Mouse (Mus musculus): Measurements from ENCODE around the gene Kcnq1. TPM values are rescaled to one million over a fixed set of nuclear protein-coding genes. Genes with fewer than 3 reads are reported as not detected.

The Kcnq1 gene
- total and polyA plus RNA-seq, 3 experiments: 0.63 to 0.96 TPM; not detected in 1

DNA sequence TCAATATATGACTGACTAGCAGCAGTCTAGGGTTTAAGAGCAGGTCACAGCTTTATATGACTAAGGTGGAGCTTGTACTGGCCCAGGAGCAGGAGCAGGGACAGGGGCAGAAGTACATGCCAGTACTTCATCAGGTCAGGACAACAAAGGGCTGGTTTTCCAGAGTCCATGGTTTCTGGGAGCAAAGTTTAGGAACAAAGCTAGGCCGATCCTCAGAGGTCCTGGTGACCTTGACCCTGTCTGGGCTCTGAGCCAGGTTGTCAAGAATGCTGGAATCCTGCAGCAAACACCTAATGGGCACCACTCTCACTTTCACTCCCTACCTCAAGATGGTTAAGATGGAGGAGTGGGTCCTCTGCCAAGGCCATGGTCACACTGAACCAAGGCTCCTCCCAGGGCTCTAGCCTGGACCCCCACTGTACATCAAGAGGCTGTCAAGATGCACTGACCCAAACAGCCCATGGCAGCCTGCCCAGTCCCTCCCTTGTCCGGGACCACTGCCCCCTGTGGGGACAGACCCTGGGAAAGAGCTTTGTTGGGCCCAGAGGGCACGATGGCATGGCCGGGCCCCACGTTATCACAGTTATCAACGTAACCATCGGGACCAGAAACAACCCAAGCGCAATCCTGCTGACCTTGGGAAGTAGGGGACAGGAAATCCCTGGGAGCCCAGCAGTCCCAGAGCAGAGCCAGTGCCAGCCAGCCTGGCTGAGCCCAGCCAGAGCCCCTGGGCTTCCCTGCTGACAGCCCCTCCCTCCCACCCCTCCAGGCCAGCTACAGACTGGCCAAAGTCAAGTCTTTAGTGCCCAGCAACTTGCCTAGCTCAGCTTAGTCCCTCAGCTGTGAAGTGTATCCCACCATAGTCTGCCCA is 259.0 kb downstream of the Kcnq1 start:
- Histone ChIP-seq H3K27me3 (ENCODE audit: control insufficient read depth in 1 of 2, insufficient read depth in 2 of 2, low read length in 2 of 2) (no peaks in the 10 kb centered on the region), H3K9me3 (replicated peaks; ENCODE audit: insufficient read depth, low read length) (no peaks in the 10 kb centered on the region), H3K4me3 (ENCODE audit: control insufficient read depth in 1 of 2, insufficient read depth in 1 of 2, low read depth in 2 of 2, low read length in 2 of 2) (no peak overlapping the region), H3K9ac (ENCODE audit: control insufficient read depth, low read depth, low read length, poor library complexity, severe bottlenecking) (no peak overlapping the region), H3K4me1 (ENCODE audit: control insufficient read depth in 1 of 2, insufficient read depth in 2 of 2, low read length in 2 of 2) (peaks cover 3 to 5% of the 10 kb centered on the region in 2 experiments; a peak in 2 of 4 replicates), H3K79me2 (ENCODE audit: control insufficient read depth, insufficient read depth, low read length, poor library complexity) (no peaks in the 10 kb centered on the region), H3K27ac (ENCODE audit: control insufficient read depth, low read depth, low read length) (no peak overlapping the region), H3K36me3 (ENCODE audit: control insufficient read depth in 1 of 2, insufficient read depth in 2 of 2, low read length in 2 of 2) (peaks cover 0 to 3% of the 10 kb centered on the region in 2 experiments; a peak in 2 of 4 replicates)
- no peak for DNase-seq (ENCODE audit: low read depth, low spot score)
- TF ChIP-seq MYB (IDR thresholded peaks at IDR 0.05; ENCODE audit: low read depth, low read length) (no peak), POLR2A (IDR thresholded peaks at IDR 0.05; ENCODE audit: control insufficient read depth in 1 of 2, insufficient read depth in 1 of 2, low read depth in 1 of 2, low read length in 2 of 2, poor library complexity in 1 of 2) (no peak), GATA1 (IDR thresholded peaks at IDR 0.05; ENCODE audit: low read depth, low read length) (no peak), NELFE (IDR thresholded peaks at IDR 0.05; ENCODE audit: low read depth, low read length) (no peak), TBP (IDR thresholded peaks at IDR 0.05; ENCODE audit: low read depth, low read length) (no peak), RCOR1 (IDR thresholded peaks at IDR 0.05; ENCODE audit: low read depth, low read length) (no peak), MEF2A (IDR thresholded peaks at IDR 0.05; ENCODE audit: extremely low read depth, insufficient replicate concordance, low read depth, low read length, poor library complexity, severe bottlenecking) (no peak), CHD1 (IDR thresholded peaks at IDR 0.05; ENCODE audit: low read depth, low read length) (no peak), CTCF (IDR thresholded peaks at IDR 0.05 in 2 of 3, conservative IDR thresholded peaks at IDR 0.05 in 1 of 3; ENCODE audit: control insufficient read depth in 1 of 3, insufficient read depth in 1 of 3, low read depth in 2 of 3, low read length in 3 of 3, poor library complexity in 1 of 3, severe bottlenecking in 1 of 3) (no peak), E2F4 (IDR thresholded peaks at IDR 0.05; ENCODE audit: borderline replicate concordance, low read depth, low read length) (no peak), TCF12 (IDR thresholded peaks at IDR 0.05; ENCODE audit: low read depth, low read length) (no peak), JUND (IDR thresholded peaks at IDR 0.05; ENCODE audit: low read depth, low read length) (no peak), ELF1 (IDR thresholded peaks at IDR 0.05; ENCODE audit: low read depth, low read length) (no peak), USF2 (IDR thresholded peaks at IDR 0.05; ENCODE audit: borderline replicate concordance in 1 of 2, insufficient read depth in 1 of 2, low read depth in 1 of 2, low read length in 2 of 2) (no peak)

DNA sequence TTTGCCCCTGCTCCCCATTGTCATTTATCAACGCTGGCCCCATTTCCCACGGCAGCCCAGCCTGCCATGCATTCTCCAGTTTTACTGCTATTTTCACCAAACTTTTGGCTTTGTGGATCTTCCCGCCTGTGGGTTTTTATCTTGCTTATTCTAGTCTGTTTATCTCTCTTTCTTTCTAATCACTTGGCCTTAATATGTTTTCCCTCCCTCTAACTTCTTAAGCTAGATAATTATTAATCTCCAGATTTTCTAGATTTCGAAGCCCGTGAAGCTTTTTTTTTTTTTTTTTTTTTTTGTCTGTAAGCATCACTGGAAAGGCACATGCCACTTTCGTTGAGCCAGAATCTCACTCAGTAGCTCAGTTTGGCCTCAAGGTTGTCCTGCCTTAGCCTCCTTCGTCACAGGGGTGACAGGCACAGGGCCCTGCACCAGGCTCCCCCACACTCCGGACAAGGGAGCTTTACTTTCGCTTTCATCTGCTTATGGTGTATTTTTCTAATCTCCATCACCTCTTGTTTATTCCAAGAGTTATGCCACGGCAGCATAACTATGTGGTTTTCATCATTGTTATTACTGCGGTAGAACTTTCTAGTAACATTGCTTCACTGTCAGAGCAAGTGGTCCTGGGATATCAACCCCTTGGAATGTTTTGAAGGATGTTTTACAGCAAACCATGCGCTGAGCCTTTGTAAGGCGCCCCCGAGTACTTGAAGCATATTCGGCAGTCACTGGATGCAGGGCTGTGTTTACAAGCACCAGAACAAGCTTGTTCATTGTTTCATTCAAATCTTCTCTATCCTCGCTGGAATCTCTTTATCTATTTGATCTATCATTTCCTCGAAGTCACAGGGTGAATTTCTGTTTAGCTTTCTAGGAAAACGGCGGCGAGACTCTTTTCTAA is 261.5 kb downstream of the Kcnq1 start:
- peak; percentile 46 for DNase-seq (ENCODE audit: low read depth, low spot score)
- no peak overlapping the region for H3K27ac ChIP-seq (ENCODE audit: control insufficient read depth, low read depth, low read length)

More for the DNA sequence above, 261.5 kb downstream of the Kcnq1 start:
- peak overlapping the region; percentile 21 for H3K9ac ChIP-seq (ENCODE audit: control insufficient read depth, low read depth, low read length, poor library complexity, severe bottlenecking)
- peaks cover 3 to 5% of the 10 kb centered on the region in 2 experiments; a peak in 2 of 4 replicates for H3K4me1 ChIP-seq (ENCODE audit: control insufficient read depth in 1 of 2, insufficient read depth in 2 of 2, low read length in 2 of 2)
- H3K36me3 ChIP-seq (ENCODE audit: control insufficient read depth in 1 of 2, insufficient read depth in 2 of 2, low read length in 2 of 2): peaks cover 0 to 3% of the 10 kb centered on the region in 2 experiments; a peak in 2 of 4 replicates
- TF ChIP-seq SMC3 (IDR thresholded peaks at IDR 0.05; ENCODE audit: low read depth, low read length) (no peak), EP300 (IDR thresholded peaks at IDR 0.05; ENCODE audit: low read depth in 1 of 2, low read length in 2 of 2) (peak in 1 of 2 experiments; percentile 35; a peak in 1 of 4 replicates), CHD1 (IDR thresholded peaks at IDR 0.05; ENCODE audit: low read depth, low read length) (no peak), RCOR1 (IDR thresholded peaks at IDR 0.05; ENCODE audit: low read depth, low read length) (peak; percentile 70), TCF12 (IDR thresholded peaks at IDR 0.05; ENCODE audit: low read depth, low read length) (no peak; the same call in 1 of the 2 replicates), ZNF384 (IDR thresholded peaks at IDR 0.05; ENCODE audit: low read depth, low read length) (peak; percentile 85), GATA1 (IDR thresholded peaks at IDR 0.05; ENCODE audit: low read depth, low read length) (peak; percentile 57), ETS1 (IDR thresholded peaks at IDR 0.05; ENCODE audit: low read depth, low read length) (peak; percentile 53; the same call in 1 of the 2 replicates), MAZ (IDR thresholded peaks at IDR 0.05; ENCODE audit: low read depth, low read length) (no peak), SIN3A (IDR thresholded peaks at IDR 0.05; ENCODE audit: low read length) (peak; percentile 51), KAT2A (conservative IDR thresholded peaks at IDR 0.05; ENCODE audit: low read depth, low read length) (no peak)
- H3K79me2 ChIP-seq (ENCODE audit: control insufficient read depth, insufficient read depth, low read length, poor library complexity): no peaks in the 10 kb centered on the region
- H3K9me3 ChIP-seq (replicated peaks; ENCODE audit: insufficient read depth, low read length): no peaks in the 10 kb centered on the region
- peak overlapping the region; percentile 43 to 66 for H3K4me3 ChIP-seq (ENCODE audit: control insufficient read depth in 1 of 2, insufficient read depth in 1 of 2, low read depth in 2 of 2, low read length in 2 of 2)
- H3K27me3 ChIP-seq (ENCODE audit: control insufficient read depth in 1 of 2, insufficient read depth in 2 of 2, low read length in 2 of 2): peaks cover 0 to 1% of the 10 kb centered on the region in 2 experiments; a peak in 1 of 4 replicates

All from MEL (cell line).